Mouse (Mus musculus) ovary, postnatal 14 days (tissue): ENCODE data around the gene Bicc1.
"Not testable (repeated sequence)": the region's sequence is repeated elsewhere in the genome, so short reads cannot be mapped to it uniquely, and the experiment has no call there.

ENCODE experiments used
- DNase-seq: peaks from one replicate; pipeline ENCODE4 v3.0.0; 2022; ENCODE audit warnings: low spot score

The Bicc1 gene

GRCm38 (mm10) chr10:70994135-70994497, 165.4 kb downstream of the Bicc1 start:
- no peak for DNase-seq

GRCm38 (mm10) chr10:70993497-70994134, 165.9 kb downstream of the Bicc1 start:
- no peak for DNase-seq

- DNase-seq: no peak
Observed at GRCm38 (mm10) chr10:70987396-70987795, 172.1 kb downstream of the Bicc1 start.

GRCm38 (mm10) chr10:70983036-70983670, 176.3 kb downstream of the Bicc1 start:
- no peak for DNase-seq

GRCm38 (mm10) chr10:70982156-70982555, 177.3 kb downstream of the Bicc1 start:
- no peak for DNase-seq

GRCm38 (mm10) chr10:70979657-70980056, 179.8 kb downstream of the Bicc1 start:
- DNase-seq: no peak

GRCm38 (mm10) chr10:70977141-70977540, 182.4 kb downstream of the Bicc1 start:
- DNase-seq: no peak

- no peak for DNase-seq
Observed at GRCm38 (mm10) chr10:70976633-70977032, 182.9 kb downstream of the Bicc1 start.

GRCm38 (mm10) chr10:70971156-70971555, 188.3 kb downstream of the Bicc1 start:
- DNase-seq: no peak

GRCm38 (mm10) chr10:70968848-70969683, 190.4 kb downstream of the Bicc1 start:
- no peak for DNase-seq

GRCm38 (mm10) chr10:70966642-70967345, 192.7 kb downstream of the Bicc1 start:
- DNase-seq: peak; percentile 39

GRCm38 (mm10) chr10:70964706-70965105, 194.8 kb downstream of the Bicc1 start:
- no peak for DNase-seq

- DNase-seq: peak; percentile 43
Observed at GRCm38 (mm10) chr10:70963599-70964193, 195.8 kb downstream of the Bicc1 start.

- no peak for DNase-seq
Observed at GRCm38 (mm10) chr10:70961641-70962040, 197.9 kb downstream of the Bicc1 start.

- DNase-seq: not testable (repeated sequence)
Observed at GRCm38 (mm10) chr10:70960396-70960795, 199.1 kb downstream of the Bicc1 start.

- no peak for DNase-seq
Observed at GRCm38 (mm10) chr10:70952770-70953147, 206.7 kb downstream of the Bicc1 start.

- no peak for DNase-seq
Observed at GRCm38 (mm10) chr10:70952056-70952769, 207.3 kb downstream of the Bicc1 start.

GRCm38 (mm10) chr10:70950105-70950424, 209.4 kb downstream of the Bicc1 start:
- no peak for DNase-seq

GRCm38 (mm10) chr10:70949254-70950104, 210.0 kb downstream of the Bicc1 start:
- DNase-seq: no peak

GRCm38 (mm10) chr10:70948276-70948675, 211.2 kb downstream of the Bicc1 start:
- DNase-seq: no peak

GRCm38 (mm10) chr10:70946121-70946520, 213.4 kb downstream of the Bicc1 start:
- not testable (repeated sequence) for DNase-seq
